Mouse (Mus musculus) CD4-positive, CD25-positive, alpha-beta regulatory T cell, adult 9 weeks (primary cell): ENCODE results near the gene Gimap7. TPM values are rescaled to one million over a fixed set of nuclear protein-coding genes. Genes with fewer than 3 reads are reported as not detected.

Experiments used
- polyA plus RNA-seq: library from polyadenylated mRNA; unstranded; fragments of 100-300 nt; shearing (Covaris generic); gene quantifications from one replicate; pipeline ENCODE4 v1.2.1, GENCODE M21; 2017

The Gimap7 gene
- polyA plus RNA-seq = 306 TPM

GRCm38 (mm10) chr6:48718455-48718854 is at the start of gene Gimap7, which contains the start of gene Gm28053:
Gene Gimap7 (plus strand): TSS chr6:48718621.
Gene Gm28053 (plus strand): TSS chr6:48718607.

DNA sequence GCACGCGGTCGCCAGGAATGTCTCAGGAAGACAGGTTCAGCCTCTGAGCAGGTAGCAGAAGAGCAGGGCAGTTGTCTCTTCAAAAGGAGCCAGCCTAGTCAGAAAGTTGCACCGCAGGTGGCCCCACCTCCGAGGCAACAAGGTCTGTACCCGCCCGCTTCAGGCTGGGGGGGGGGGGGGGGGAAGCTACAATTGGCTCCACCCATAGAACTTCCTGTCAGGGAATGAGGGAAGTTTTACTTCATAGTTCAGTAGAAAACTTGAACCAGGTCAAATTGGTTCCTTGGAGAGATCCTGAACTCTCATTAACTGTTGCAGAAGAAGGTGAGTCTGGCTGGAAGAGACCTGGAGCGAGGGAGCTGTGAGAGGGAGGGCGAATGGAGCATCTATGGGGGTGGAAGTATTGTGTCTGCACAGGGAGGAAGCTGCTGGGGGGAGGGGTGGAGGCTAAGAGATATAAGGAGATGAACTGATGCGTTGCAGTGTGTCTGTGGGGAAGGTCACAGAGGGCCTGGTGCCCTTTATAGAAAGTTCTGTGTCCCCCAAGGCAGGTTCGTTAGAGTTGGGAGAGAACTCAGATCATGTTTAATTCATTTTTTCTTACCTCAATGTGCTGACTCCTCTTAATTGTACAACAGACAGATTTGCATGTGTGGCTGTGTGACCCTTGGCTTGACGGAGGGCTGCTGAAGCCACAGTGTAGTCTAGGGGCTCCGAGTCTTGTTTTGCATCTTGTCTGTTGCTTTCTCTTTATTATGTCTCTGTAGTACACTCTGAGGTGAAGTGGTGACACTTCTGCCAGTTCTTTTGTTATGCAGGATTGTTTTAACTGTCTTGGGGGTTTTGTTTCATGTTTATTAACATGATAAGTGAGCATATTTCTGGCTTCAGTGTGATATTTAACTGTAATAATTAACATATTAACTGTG is 42.2 kb upstream of the Gimap7 start, which contains the start of gene Gimap9:
Gimap9 (plus strand) TSS at position 199 of the 929 bp plus-strand sequence.

GRCm38 (mm10) chr6:48684319-48684718 is 34.1 kb upstream of the Gimap7 start, which contains the start of gene Gimap4:
Gene Gimap4 (plus strand): TSS chr6:48684549.

GRCm38 (mm10) chr6:48738961-48739779 is 20.7 kb downstream of the Gimap7 start, which contains the start of gene Gimap1:
Gene Gimap1 (plus strand): TSS chr6:48739054.

DNA sequence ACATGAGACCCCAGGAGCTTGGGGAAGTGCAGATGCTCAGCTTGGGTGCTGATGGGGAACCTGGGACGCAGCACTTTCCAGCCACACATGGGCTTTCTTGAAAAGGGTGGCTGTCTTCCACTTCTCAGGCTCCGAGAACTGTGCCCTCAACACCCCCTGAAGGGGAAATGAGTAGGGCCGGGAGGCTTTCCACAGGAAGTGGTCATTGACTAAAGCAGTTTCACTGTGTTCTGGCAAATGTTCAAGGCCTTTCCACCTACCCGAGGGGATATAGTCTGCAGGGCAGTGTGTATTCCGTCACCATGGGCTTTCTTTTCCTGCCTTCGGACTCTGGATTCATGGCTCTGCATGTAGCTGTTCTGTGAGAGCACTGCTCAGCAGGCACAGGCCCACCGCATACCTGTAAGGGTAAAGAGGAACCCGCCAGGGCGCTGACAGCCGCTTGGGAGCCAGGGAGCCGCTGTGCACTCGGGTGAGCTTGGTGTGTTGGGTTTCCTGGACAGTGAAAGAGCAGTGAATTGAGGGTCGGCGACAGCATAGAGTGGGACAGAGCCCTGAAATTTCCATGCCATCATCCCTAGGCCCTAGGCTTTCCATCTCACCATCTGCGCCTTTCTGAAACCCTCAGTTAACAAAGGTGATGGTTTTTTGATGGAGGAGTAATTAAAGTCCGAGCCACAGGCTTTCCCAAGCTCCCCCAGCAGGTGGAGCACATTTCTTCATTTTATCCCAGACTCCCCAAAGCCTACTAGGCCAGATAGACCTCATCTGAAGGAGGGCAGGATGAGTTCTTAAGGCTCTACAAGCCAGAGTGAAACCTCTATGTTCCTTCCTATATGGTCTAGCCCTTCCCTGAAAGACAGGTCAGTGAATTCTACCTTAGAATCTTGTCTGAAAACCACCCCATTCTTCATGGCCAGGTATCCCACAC is 27.8 kb downstream of the Gimap7 start, which contains the start of gene Gimap5:
Gimap5 (plus strand) TSS at position 239 of the 931 bp plus-strand sequence.

GRCm38 (mm10) chr6:48770696-48771095 is 52.3 kb downstream of the Gimap7 start, which contains the start of gene Gimap3:
Gene Gimap3 (minus strand): TSS chr6:48770851.

Other genes starting within 250 kb of the Gimap7 start
- 0.29 TPM for gene Atp6v0e2, start 181.0 kb upstream of the Gimap7 start, polyA plus RNA-seq
- 57.5 TPM for gene Lrrc61, start 163.8 kb upstream of the Gimap7 start, polyA plus RNA-seq
- gene Rarres2, start 145.8 kb upstream of the Gimap7 start, polyA plus RNA-seq = not detected
- not detected for gene Gm45021, start 129.0 kb upstream of the Gimap7 start, polyA plus RNA-seq
- gene Repin1, start 124.7 kb upstream of the Gimap7 start, polyA plus RNA-seq = 3.4 TPM
- not detected for gene Gm44965, start 124.7 kb upstream of the Gimap7 start, polyA plus RNA-seq
- 3.3 TPM for gene Zfp775, start 116.6 kb upstream of the Gimap7 start, polyA plus RNA-seq
- gene AI854703, start 91.9 kb upstream of the Gimap7 start, polyA plus RNA-seq = 5.2 TPM
- 194 TPM for gene Gimap8, start 71.4 kb upstream of the Gimap7 start, polyA plus RNA-seq
- 285 TPM for gene Gimap9, start 42.5 kb upstream of the Gimap7 start, polyA plus RNA-seq
- 1,424 TPM for gene Gimap4, start 34.1 kb upstream of the Gimap7 start, polyA plus RNA-seq
- 1,045 TPM for gene Gimap6, start 10.4 kb upstream of the Gimap7 start, polyA plus RNA-seq
- gene Gm28053, start within 50 bp of the Gimap7 start, polyA plus RNA-seq = 29.9 TPM
- gene Gimap1, start 20.4 kb downstream of the Gimap7 start, polyA plus RNA-seq = 196 TPM
- 259 TPM for gene Gimap5, start 27.6 kb downstream of the Gimap7 start, polyA plus RNA-seq
- gene Gimap3, start 52.2 kb downstream of the Gimap7 start, polyA plus RNA-seq = 2,133 TPM
- 12.9 TPM for gene Tmem176a, start 122.3 kb downstream of the Gimap7 start, polyA plus RNA-seq
- 18.8 TPM for gene Tmem176b, start 122.9 kb downstream of the Gimap7 start, polyA plus RNA-seq
- gene Aoc1, start 154.3 kb downstream of the Gimap7 start, polyA plus RNA-seq = not detected
- gene 1600015I10Rik, start 211.3 kb downstream of the Gimap7 start, polyA plus RNA-seq = not detected